Mouse (Mus musculus) ovary, adult 18-20 months (tissue): ENCODE measurements at regions not wholly inside any gene's neighbourhood (a gene's known extent, or its start where the extent isn't known, plus 50 kb on each side); places are given as distances from the start of the nearest gene placed in this dataset.
"Not testable (repeated sequence)": the region's sequence is repeated elsewhere in the genome, so short reads cannot be mapped to it uniquely, and the experiment has no call there.

Source experiments
- DNase-seq: peaks from one replicate; pipeline ENCODE4 v3.0.0; 2022; ENCODE audit warnings: low spot score, mixed read lengths

- DNase-seq, result no peak
Observed at GRCm38 (mm10) chr3:130827934-130828333, 97.7 kb upstream of the Rpl34 start.

- no peak for DNase-seq
Observed at GRCm38 (mm10) chr3:130827021-130827420, 96.8 kb upstream of the Rpl34 start.

- no peak for DNase-seq
Observed at GRCm38 (mm10) chr3:130819837-130820098, 89.6 kb upstream of the Rpl34 start.

GRCm38 (mm10) chr3:130819031-130819836, 89.0 kb upstream of the Rpl34 start:
- no peak for DNase-seq

GRCm38 (mm10) chr3:130818467-130819030, 88.4 kb upstream of the Rpl34 start:
- peak; percentile 64 for DNase-seq

- DNase-seq, result no peak
Observed at GRCm38 (mm10) chr3:130809696-130810665, 79.8 kb upstream of the Rpl34 start.

GRCm38 (mm10) chr3:130805345-130805744, 75.1 kb upstream of the Rpl34 start:
- DNase-seq, result no peak

GRCm38 (mm10) chr3:130804327-130804662, 74.1 kb upstream of the Rpl34 start:
- no peak for DNase-seq

- DNase-seq, result peak; percentile 31
Observed at GRCm38 (mm10) chr3:130803591-130804326, 73.6 kb upstream of the Rpl34 start.

GRCm38 (mm10) chr3:130800016-130800415, 69.8 kb upstream of the Rpl34 start:
- no peak for DNase-seq

GRCm38 (mm10) chr3:130797956-130798355, 67.8 kb upstream of the Rpl34 start:
- DNase-seq, result not testable (repeated sequence)

GRCm38 (mm10) chr3:130796531-130796930, 66.3 kb upstream of the Rpl34 start:
- no peak for DNase-seq

GRCm38 (mm10) chr3:130795396-130795795, 65.2 kb upstream of the Rpl34 start:
- DNase-seq, result no peak

- no peak for DNase-seq
Observed at GRCm38 (mm10) chr3:130794142-130794925, 64.1 kb upstream of the Rpl34 start.

GRCm38 (mm10) chr3:130780706-130781240, 50.6 kb upstream of the Rpl34 start:
- DNase-seq, result no peak
